Mouse (Mus musculus) C2C12 (cell line): Measurements from ENCODE around the gene Galnt16. TPM values are rescaled to one million over a fixed set of nuclear protein-coding genes. Genes with fewer than 3 reads are reported as not detected.

Source experiments
- H3K27me3 ChIP-seq: one replicate; pipeline ENCODE4 v1.6.1; 2011; ENCODE audit not compliant: control insufficient read depth, insufficient read depth, insufficient read length
- H3K36me3 ChIP-seq: one replicate; pipeline ENCODE4 v1.6.1; 2011; ENCODE audit not compliant: control insufficient read depth, insufficient read depth
- H3K4me3 ChIP-seq: one replicate; pipeline ENCODE4 v1.5.1; 2011; ENCODE audit warnings: mild to moderate bottlenecking, control low read depth; ENCODE audit not compliant: poor library complexity, insufficient read depth, severe bottlenecking
- H3K79me2 ChIP-seq: one replicate; pipeline ENCODE4 v1.6.1; 2011; ENCODE audit not compliant: control insufficient read depth, insufficient read depth
- H3K79me3 ChIP-seq: one replicate; pipeline ENCODE4 v1.6.1; 2011; ENCODE audit warnings: low read depth, control low read depth
- H3ac ChIP-seq: one replicate; pipeline ENCODE3; 2011; ENCODE audit warnings: low read depth; ENCODE audit not compliant: control insufficient read depth, insufficient read length
- CEBPB ChIP-seq: IDR thresholded peaks from one replicate; pipeline ENCODE4 v1.6.1; 2011; ENCODE audit warnings: low read depth, mild to moderate bottlenecking, control low read depth, moderate library complexity
- CTCF ChIP-seq: IDR thresholded peaks from one replicate; pipeline ENCODE4 v1.5.1; 2011; ENCODE audit not compliant: control insufficient read depth, insufficient read depth, insufficient read length
- FOSL1 ChIP-seq: IDR thresholded peaks from one replicate; pipeline ENCODE4 v1.8.0; 2011; ENCODE audit warnings: mild to moderate bottlenecking, low read length; ENCODE audit not compliant: poor library complexity, insufficient read depth, severe bottlenecking
- MAX ChIP-seq: IDR thresholded peaks from one replicate; pipeline ENCODE4 v1.6.1; 2011; ENCODE audit warnings: mild to moderate bottlenecking, control low read depth
- MYOD1 ChIP-seq: IDR thresholded peaks from one replicate; pipeline ENCODE4 v1.6.1; 2011; ENCODE audit warnings: low read depth; ENCODE audit not compliant: control insufficient read depth, insufficient read length
- MYOG ChIP-seq: IDR thresholded peaks from one replicate; pipeline ENCODE4 v1.6.1; 2011; ENCODE audit not compliant: control insufficient read depth, insufficient read length; ENCODE audit errors: extremely low read depth
- USF1 ChIP-seq: IDR thresholded peaks from one replicate; pipeline ENCODE4 v1.6.1; 2011; ENCODE audit warnings: low read depth, mild to moderate bottlenecking, control low read depth, moderate library complexity
- polyA plus RNA-seq: library from polyadenylated mRNA; unstranded; fragments of >200 nt; fragmentation: generic; extraction: Trizol; gene quantifications from one replicate; pipeline ENCODE4 v1.2.1, GENCODE M21; 2012; ENCODE audit warnings: missing spikeins

The Galnt16 gene
- polyA plus RNA-seq, 1 experiment: not detected

DNA sequence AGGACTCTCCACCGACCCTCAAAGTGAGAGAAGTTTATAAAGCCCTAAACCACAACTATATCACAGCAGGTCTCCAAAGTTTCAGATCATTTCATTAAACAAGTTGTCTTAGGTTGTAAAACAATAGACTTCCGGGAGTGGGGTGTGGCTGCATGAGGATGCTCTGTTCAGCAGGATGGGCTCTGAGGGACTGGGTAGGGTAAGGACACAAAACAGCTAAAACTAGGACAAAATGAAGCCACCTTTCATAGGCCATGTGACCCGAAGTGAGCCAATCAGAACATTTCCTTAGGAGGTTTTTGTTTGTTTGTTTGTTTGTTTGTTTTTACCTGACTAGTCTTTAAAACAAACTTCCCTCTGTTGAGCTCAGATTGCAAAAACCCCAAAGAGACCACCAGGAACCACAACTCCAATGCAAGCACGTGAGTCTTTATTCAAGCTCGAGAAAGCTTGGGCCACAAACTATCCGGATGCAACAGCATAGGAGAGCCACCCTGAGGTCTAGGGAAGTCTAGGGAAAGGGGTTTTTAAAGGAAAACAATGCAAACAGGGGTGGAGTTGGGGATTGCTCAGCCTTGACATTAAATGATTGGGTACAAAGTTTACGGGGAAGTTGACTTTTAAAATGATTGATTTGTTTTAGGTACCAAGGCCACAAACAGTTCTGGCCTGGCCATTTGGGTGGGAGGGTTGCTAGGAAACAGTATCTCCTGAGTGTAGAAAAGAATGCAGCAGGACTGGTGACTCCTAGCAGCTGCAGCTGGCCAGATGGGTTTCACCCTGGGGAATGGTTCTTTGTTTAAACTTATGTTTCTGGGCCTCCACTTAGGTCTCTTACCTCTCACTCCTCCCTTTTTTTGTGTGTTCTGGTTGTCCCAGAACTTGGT lies 97.5 kb downstream of the Galnt16 start:
- peaks cover 2% of the 10 kb centered on the region for H3K27me3 ChIP-seq
- no peak overlapping the region for H3K4me3 ChIP-seq
- no peak overlapping the region for H3ac ChIP-seq
- TF ChIP-seq USF1 (peak; percentile 18), MYOG (no peak)
- H3K36me3 ChIP-seq: no peaks in the 10 kb centered on the region
- H3K79me2 ChIP-seq: no peaks in the 10 kb centered on the region
- no peaks in the 10 kb centered on the region for H3K79me3 ChIP-seq

DNA sequence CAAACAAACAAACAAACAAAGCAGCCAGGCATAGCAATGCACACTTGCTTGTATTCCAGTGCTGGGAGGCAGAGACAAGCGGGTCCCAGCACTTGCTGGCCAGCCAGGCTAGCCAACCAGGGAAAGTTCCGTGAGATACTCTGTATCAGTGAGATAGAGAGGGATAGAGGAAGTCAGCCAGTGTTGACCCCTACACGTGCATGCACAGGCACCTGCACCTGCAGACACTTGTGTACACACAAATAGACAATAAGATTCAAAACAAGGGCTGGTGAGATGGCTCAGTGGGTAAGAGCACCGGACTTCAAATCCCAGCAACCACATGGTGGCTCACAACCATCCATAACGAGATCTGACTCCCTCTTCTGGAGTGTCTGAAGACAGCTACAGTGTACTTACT lies 102.4 kb downstream of the Galnt16 start:
- no peaks in the 10 kb centered on the region for H3K36me3 ChIP-seq
- no peaks in the 10 kb centered on the region for H3K79me3 ChIP-seq
- H3K79me2 ChIP-seq: no peaks in the 10 kb centered on the region
- H3ac ChIP-seq: no peak overlapping the region
- H3K4me3 ChIP-seq: no peak overlapping the region
- H3K27me3 ChIP-seq: no peaks in the 10 kb centered on the region
- no peak for TF ChIP-seq MYOG

- Histone ChIP-seq H3K36me3 (peaks cover 56% of the 10 kb centered on the region), H3K27me3 (no peaks in the 10 kb centered on the region), H3K79me2 (no peaks in the 10 kb centered on the region), H3ac (no peak overlapping the region), H3K79me3 (peaks cover 1% of the 10 kb centered on the region), H3K4me3 (no peak overlapping the region)
- no peak for TF ChIP-seq CTCF
- no peak for TF ChIP-seq MAX
- TF ChIP-seq MYOD1: no peak
Observed at GRCm38 (mm10) chr12:80631790-80632189, 113.7 kb downstream of the Galnt16 start.

- TF ChIP-seq MYOD1: no peak
- peak; percentile 90 for TF ChIP-seq MAX
- TF ChIP-seq USF1: no peak
- no peak for TF ChIP-seq CEBPB
- no peak for TF ChIP-seq MYOG
- no peak for TF ChIP-seq FOSL1
- TF ChIP-seq CTCF: peak; percentile 62
- H3K79me3 ChIP-seq: peaks cover 73% of the 10 kb centered on the region
- H3K4me3 ChIP-seq: peak overlapping the region; percentile 92
- H3K79me2 ChIP-seq: peaks cover 97% of the 10 kb centered on the region
- peaks cover 45% of the 10 kb centered on the region for H3K36me3 ChIP-seq
- peak overlapping the region; percentile 96 for H3ac ChIP-seq
- H3K27me3 ChIP-seq: no peaks in the 10 kb centered on the region
Observed at GRCm38 (mm10) chr12:80642725-80643692, 124.9 kb downstream of the Galnt16 start.

DNA sequence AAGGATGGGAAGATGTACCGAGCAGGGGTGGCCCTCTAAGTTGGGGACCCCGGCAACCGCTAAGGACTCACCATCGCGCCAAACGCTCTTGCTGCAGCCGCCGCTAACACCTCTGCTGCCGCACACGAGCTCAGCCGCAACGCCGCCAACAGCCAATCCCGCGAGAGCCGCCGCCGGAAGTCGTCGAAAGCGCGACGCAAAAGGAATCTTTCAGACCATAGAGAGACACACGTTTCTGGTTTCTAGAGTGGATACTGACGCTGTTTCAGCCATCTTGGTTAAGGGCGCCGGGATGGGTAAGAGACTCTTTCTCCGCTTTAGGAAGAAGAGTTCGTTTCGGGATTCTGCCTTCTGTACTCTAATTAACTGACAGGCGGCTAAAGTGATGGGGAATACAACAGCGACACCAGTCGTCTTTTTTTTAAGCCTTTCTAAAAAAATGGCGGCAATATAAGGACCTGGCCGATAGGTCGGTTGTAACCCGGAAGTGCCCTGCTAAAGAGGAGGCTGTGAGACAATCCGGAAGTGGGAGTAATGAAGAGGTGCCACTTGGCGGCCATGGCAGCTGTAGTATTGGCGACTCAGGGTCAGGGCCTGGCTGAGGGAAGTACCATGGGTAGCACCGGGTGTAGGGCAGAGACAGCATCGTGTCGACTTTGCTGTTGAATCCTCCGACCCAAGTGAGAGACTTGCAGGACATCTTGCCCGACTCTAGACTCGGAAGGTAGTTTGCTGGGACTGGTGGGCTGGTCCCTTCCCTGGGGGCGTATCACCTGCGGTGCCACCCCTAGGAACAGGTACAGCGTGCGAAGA lies 125.8 kb downstream of the Galnt16 start, which contains the start of the genes Slc39a9 and Erh:
Slc39a9 (plus strand) TSS at position 191 of the 813 bp plus-strand sequence.
Erh (minus strand) TSS at position 649 of the 813 bp plus-strand sequence.
- H3ac ChIP-seq: peak within 1 kb of the TSS; percentile 96
- peaks cover 78% of the 10 kb centered on the region for H3K79me3 ChIP-seq
- H3K36me3 ChIP-seq: peaks cover 36% of the 10 kb centered on the region
- H3K27me3 ChIP-seq: no peaks in the 10 kb centered on the region
- TF ChIP-seq USF1 (no peak), FOSL1 (no peak), MYOG (no peak), MAX (peak; percentile 89), MYOD1 (no peak), CTCF (no peak)
- H3K79me2 ChIP-seq: peaks cover 98% of the 10 kb centered on the region
- peak within 1 kb of the TSS; percentile 92 for H3K4me3 ChIP-seq
